In the genomic region with DNA sequence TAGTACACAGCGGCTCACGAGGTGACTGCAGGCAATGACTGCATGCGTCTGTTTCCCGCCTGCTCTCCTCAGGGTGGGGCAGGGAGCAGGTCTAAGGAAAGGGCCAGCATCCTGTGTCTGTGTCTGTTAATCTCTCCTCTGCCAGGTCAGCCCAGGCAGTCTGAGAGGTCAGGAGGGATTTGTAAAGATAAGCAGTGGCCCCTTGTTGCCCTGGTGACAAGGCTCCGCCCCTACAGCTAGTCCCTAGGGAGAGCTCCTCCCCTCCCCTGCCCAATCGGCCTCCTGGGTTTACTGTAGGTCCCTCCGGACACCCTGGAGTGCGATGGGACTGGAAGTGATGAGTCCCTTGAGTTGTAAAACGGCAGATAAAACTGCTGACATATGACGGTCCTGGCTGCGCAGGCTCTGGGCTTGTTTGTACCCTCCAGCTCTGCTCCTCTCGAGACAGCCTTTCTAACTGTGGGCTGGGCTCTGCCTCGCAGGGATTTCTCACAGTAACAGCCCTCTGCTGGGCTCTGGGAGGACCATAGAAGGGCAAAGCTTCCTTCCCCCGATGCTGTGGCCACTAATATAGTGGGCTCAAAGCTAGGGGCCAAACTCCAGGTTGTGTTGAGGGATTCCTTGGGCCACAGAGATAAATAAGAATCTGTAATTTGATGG, we compare ENCODE assay signal across 8 mouse cellular contexts. TPM values are rescaled to one million over a fixed set of nuclear protein-coding genes. Genes with fewer than 3 reads are reported as not detected.
A peak's percentile ranks its signal among the peaks of the same experiment; 100 is the strongest.
DNase-seq lines count a peak whose midpoint lies in the region; ATAC-seq lines count a peak whose summit lies in the region.

No protein-coding gene starts in this region.

- H3K4me1 ChIP-seq in forebrain, embryonic 10.5 days = peaks cover 92% of the 10 kb centered on the region
- H3K4me1 ChIP-seq in hindbrain, embryonic 16.5 days (ENCODE audit: control insufficient read depth, insufficient read depth, low read depth, low read length) = peaks cover 27% of the 10 kb centered on the region
- H3K4me1 ChIP-seq in liver, embryonic 13.5 days (replicated peaks) = peaks cover 48% of the 10 kb centered on the region
- H3K4me1 ChIP-seq in neural tube, embryonic 12.5 days = peaks cover 64% of the 10 kb centered on the region

- peak overlapping the region; percentile 87 for H3K27ac ChIP-seq in forebrain, embryonic 10.5 days
- H3K27ac ChIP-seq in hindbrain, embryonic 16.5 days (ENCODE audit: low read depth, low read length) = peak overlapping the region; percentile 58; the same call in 1 of the 2 replicates
- no peak overlapping the region for H3K27ac ChIP-seq in liver, embryonic 13.5 days
- H3K27ac ChIP-seq in neural tube, embryonic 12.5 days = no peak overlapping the region

- H3K9ac ChIP-seq in hindbrain, embryonic 16.5 days (ENCODE audit: low read depth, low read length) = peak overlapping the region; percentile 34
- 0 out of 2 replicates have a peak overlapping the region, but pooled peaks have one; percentile 5 for H3K9ac ChIP-seq in liver, embryonic 13.5 days
- peak overlapping the region; percentile 29; the same call in 1 of the 2 replicates for H3K9ac ChIP-seq in neural tube, embryonic 12.5 days

- no peaks in the 10 kb centered on the region; the same call in 1 of the 2 replicates for H3K9me3 ChIP-seq in forebrain, embryonic 10.5 days
- no peaks in the 10 kb centered on the region for H3K9me3 ChIP-seq in hindbrain, embryonic 16.5 days (ENCODE audit: control insufficient read depth, low read length)
- no peaks in the 10 kb centered on the region for H3K9me3 ChIP-seq in liver, embryonic 13.5 days (replicated peaks)
- H3K9me3 ChIP-seq in neural tube, embryonic 12.5 days = no peaks in the 10 kb centered on the region

- peak overlapping the region; percentile 46 for H3K4me3 ChIP-seq in forebrain, embryonic 10.5 days
- H3K4me3 ChIP-seq in hindbrain, embryonic 16.5 days (ENCODE audit: low read length) = peak overlapping the region; percentile 13; the same call in 1 of the 2 replicates
- no peak overlapping the region; the same call in 1 of the 2 replicates for H3K4me3 ChIP-seq in liver, embryonic 13.5 days (replicated peaks)
- H3K4me3 ChIP-seq in neural tube, embryonic 12.5 days = 0 out of 2 replicates have a peak overlapping the region, but pooled peaks have one; percentile 20

- intact Hi-C loops in heart, postnatal 25 days (cut with DNase I) = no loop called here
- intact Hi-C loops in left cerebral cortex, postnatal 10 days (cut with DNase I) = no loop called here

- H3K36me3 ChIP-seq in forebrain, embryonic 10.5 days (replicated peaks) = peaks cover 29% of the 10 kb centered on the region
- no peaks in the 10 kb centered on the region for H3K36me3 ChIP-seq in hindbrain, embryonic 16.5 days (ENCODE audit: control insufficient read depth, insufficient read depth, low read length)
- H3K36me3 ChIP-seq in liver, embryonic 13.5 days = no peaks in the 10 kb centered on the region
- no peaks in the 10 kb centered on the region for H3K36me3 ChIP-seq in neural tube, embryonic 12.5 days

- DNase-seq in heart, adult 18-20 months = peak; percentile 63 to 69
- no peak for DNase-seq in heart, postnatal 25 days (ENCODE audit: low spot score)
- peak; percentile 82 for DNase-seq in forebrain, embryonic 10.5 days (ENCODE audit: extremely low spot score, low spot score)
- DNase-seq in liver, embryonic 13.5 days = peak; percentile 82
- DNase-seq in cerebellum, postnatal 36 days = no peak
- DNase-seq in left cerebral cortex, postnatal 10 days (ENCODE audit: extremely low spot score in 1 of 2, low spot score in 2 of 2) = no peak

- peak overlapping the region; percentile 43 for H3K4me2 ChIP-seq in hindbrain, embryonic 16.5 days (ENCODE audit: low read length)
- H3K4me2 ChIP-seq in liver, embryonic 13.5 days = peak overlapping the region; percentile 55
- peak overlapping the region; percentile 57 for H3K4me2 ChIP-seq in neural tube, embryonic 12.5 days (replicated peaks)

- H3K27me3 ChIP-seq in forebrain, embryonic 10.5 days (ENCODE audit: poor library complexity, severe bottlenecking) = peaks cover 11% of the 10 kb centered on the region
- H3K27me3 ChIP-seq in hindbrain, embryonic 16.5 days (replicated peaks; ENCODE audit: control insufficient read depth, insufficient read depth, low read length) = no peaks in the 10 kb centered on the region
- peaks cover 54% of the 10 kb centered on the region for H3K27me3 ChIP-seq in liver, embryonic 13.5 days
- no peaks in the 10 kb centered on the region for H3K27me3 ChIP-seq in neural tube, embryonic 12.5 days (replicated peaks)

- whole genome bisulfite sequencing in forebrain, embryonic 10.5 days = under 1% methylated on average over 14 of the region's 14 CpGs
- 3% methylated on average over 14 of the region's 14 CpGs for WGBS in hindbrain, embryonic 16.5 days
- 2% methylated on average over 14 of the region's 14 CpGs for WGBS in liver, embryonic 13.5 days (ENCODE audit: insufficient replicate concordance)
- 2% methylated on average over 14 of the region's 14 CpGs for WGBS in neural tube, embryonic 12.5 days

- 0 out of 2 replicates have a peak, but pooled peaks have one; percentile 22 for ATAC-seq in hindbrain, embryonic 16.5 days
- peak; percentile 97 for ATAC-seq in liver, embryonic 13.5 days (ENCODE audit: low read depth)
- ATAC-seq in neural tube, embryonic 12.5 days (ENCODE audit: low FRiP score, low read depth) = peak; percentile 10

RNA-seq across cellular contexts. Expression of a gene that starts 4.4 kb away (rescaled TPM):
- under 1 TPM; 0.57 to 0.75 TPM for total RNA-seq in heart, adult 18-20 months (2021)
- total RNA-seq in heart, postnatal 25 days (2021) = 1 to 10 TPM in 1 of 2 experiments, under 1 TPM in 1; 0.78 to 1.0 TPM
- polyA plus RNA-seq in forebrain, embryonic 10.5 days (2016; fragmentation: Nextera tagmentation; extraction: Ambion mirVana) = 30.4 and 30.9 TPM in 2 replicates
- polyA plus RNA-seq in hindbrain, embryonic 16.5 days (2015; fragmentation: Nextera tagmentation; extraction: Ambion mirVana) = 3.7 and 4.5 TPM in 2 replicates
- 0.39 and 0.46 TPM in 2 replicates for polyA plus RNA-seq in liver, embryonic 13.5 days (2015; fragmentation: Nextera tagmentation; extraction: Ambion mirVana)
- polyA plus RNA-seq in neural tube, embryonic 12.5 days (2016; fragmentation: Nextera tagmentation; extraction: Ambion mirVana) = 9.1 and 9.5 TPM in 2 replicates
- total RNA-seq in left cerebral cortex, postnatal 10 days (2021) = 1 to 10 TPM; 5.4 to 7.0 TPM

Comparison
In these comparisons a context has a peak if more than half of its experiments do, and no peak if none do; other contexts are left out.
1. DNase-seq: peak in heart, adult 18-20 months (2 of 2), forebrain, embryonic 10.5 days (single experiment) and liver, embryonic 13.5 days (single experiment); none in heart, postnatal 25 days (single experiment), cerebellum, postnatal 36 days (0 of 2) and left cerebral cortex, postnatal 10 days (0 of 2).
2. H3K27ac ChIP-seq: peak in forebrain, embryonic 10.5 days (single experiment) and hindbrain, embryonic 16.5 days (single experiment); none in liver, embryonic 13.5 days (single experiment) and neural tube, embryonic 12.5 days (single experiment).
3. ATAC-seq: peak in every context shown above with its lines; median percentile 97 in liver, embryonic 13.5 days; 22 in hindbrain, embryonic 16.5 days; 10 in neural tube, embryonic 12.5 days.
4. Peak in every context shown above with its lines, with median percentiles within 50 percentile points of each other: H3K4me2 ChIP-seq and H3K9ac ChIP-seq.